Mouse (Mus musculus): ENCODE data around the gene Best2.

GRCm38 (mm10) chr8:85023846-85024245, 9.5 kb upstream of the Best2 start:
- no peak for TF ChIP-seq FLI1 (IDR thresholded peaks at IDR 0.05; ENCODE audit: low read length)
- TF ChIP-seq GATA1 (IDR thresholded peaks at IDR 0.05; ENCODE audit: borderline replicate concordance, low read length) = no peak
